Mouse (Mus musculus): ENCODE results near the gene Xirp1. TPM values are rescaled to one million over a fixed set of nuclear protein-coding genes. Genes with fewer than 3 reads are reported as not detected.

Gene Xirp1
- total RNA-seq, 2 experiments from 2014 or later = 0.80 TPM; not detected in 1

DNA sequence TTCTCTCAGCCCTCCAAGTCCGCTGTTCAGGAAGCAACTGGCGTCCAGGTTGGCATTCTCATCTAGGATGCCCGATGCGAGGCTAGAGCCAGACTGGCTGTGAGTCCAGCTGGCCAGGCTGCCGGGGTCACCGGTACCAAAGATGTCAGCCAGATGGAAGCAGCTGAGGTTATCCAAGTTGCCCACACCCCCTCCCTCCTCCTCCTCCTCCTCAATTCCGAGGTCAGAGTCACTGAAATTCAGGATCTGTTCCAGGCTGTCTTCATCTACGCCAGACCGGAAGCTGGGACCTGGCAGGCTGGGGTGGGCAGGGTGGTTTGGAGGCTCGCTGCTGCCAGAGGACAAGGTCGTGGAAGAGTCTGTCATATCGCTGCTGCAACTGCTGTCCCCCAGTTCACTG is 50.8 kb downstream of the Xirp1 start:
- DNase-seq (ENCODE audit: low spot score in 2 of 2) = no peak

DNA sequence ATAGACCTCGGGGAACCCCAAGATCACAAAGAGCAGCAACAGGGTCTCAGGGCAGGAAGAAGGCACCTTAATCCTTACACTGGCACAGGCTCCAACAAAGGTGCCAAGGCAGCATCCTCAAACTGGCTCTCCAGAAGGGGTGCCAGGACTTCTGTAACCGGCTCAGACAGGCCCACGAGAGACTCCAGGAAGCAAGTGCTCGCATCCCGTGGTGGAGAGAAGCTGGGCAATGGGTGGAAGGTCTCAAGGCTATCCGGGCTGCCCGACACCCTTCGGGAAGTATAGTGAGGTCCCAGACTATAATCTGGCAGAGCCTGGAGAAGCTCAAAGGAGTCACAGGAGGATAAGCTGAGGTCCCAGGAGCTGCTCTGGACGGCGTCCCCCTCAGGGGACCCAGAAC is 51.2 kb downstream of the Xirp1 start:
- no peak for DNase-seq (ENCODE audit: low spot score in 2 of 2)

DNA sequence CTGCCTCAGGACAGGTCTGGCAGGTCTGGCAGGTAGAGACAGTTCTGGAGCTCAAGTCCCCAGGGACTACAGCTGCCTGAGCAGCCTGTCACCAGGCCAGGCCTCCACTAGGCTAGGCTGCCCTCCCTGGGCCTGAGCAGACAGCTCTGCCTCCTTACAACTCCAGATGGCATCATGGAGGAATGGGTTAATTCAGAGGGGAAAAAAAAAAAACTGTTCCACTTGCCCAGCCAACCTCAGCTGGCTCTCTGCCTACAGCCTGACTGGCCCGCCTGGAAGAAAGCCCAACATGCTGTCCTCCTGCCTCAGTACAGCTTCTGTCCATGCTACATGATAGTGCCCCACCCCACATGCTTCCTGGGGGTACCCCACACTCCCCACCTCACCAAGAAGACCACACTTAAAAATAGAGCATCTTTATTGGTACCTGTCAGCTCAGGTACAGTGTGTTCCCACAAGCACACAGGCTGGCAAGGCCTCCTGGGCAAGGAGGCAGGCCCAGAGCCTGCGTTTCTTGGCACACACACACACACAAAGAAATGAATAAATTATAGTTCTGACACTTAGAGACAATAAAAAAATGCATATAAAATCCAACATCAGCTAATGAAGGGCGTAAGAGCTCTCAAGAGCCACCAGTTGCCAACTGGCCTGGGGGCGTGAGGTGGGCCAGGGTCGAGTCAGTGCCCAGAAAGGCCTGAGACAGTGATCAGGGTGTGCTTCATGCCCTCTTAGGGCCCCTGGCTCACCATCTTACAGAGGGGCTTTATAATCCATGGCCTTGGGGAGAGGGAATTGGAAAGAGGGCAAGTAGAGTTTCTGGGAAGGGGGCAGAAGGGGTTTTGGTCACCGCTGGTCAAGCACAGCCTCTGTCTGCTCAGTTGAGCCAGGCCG is 52.4 kb downstream of the Xirp1 start:
- no peak for DNase-seq (ENCODE audit: low spot score in 2 of 2)

DNA sequence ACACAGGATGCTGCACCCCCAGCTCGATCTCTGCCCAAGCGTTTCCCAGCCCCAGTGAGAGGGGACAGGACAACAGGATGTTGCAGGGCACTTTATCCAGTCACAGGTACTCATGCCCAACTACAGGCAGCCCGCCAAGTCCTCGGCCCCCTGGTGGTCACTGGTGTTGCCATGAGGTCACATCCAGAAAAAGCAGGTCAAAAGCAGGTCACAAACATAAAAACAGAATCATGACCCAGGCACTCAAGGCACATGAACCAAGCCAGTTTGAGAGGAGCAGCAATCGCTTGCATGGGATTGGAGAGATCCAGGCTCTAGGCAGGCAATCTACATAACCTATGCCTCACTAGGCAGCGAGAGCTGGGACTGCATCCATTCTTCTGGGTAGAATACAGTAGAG is 53.2 kb downstream of the Xirp1 start:
- DNase-seq (ENCODE audit: low spot score in 2 of 2) = peak in 1 of 2 experiments; percentile 60

DNA sequence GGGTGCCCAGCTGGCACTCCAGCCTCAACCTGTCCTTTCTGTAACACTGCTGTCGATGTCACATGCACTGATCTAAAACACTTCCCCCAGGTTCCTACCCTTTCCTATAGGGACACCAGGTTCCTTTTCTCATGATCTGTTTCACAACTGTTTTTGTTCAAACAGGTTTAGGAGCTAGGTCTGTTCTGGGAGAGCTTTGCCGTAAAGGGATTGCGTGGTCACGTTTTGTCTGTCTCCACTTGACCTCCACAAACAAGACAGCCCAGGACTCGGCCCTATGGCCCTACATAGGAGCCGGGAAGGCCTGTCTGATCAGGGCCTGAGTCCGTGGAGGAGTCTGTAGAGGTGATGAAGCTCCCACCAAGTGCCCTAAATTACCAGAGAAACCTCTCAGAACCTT is 53.6 kb downstream of the Xirp1 start:
- DNase-seq (ENCODE audit: low spot score in 2 of 2) = no peak

DNA sequence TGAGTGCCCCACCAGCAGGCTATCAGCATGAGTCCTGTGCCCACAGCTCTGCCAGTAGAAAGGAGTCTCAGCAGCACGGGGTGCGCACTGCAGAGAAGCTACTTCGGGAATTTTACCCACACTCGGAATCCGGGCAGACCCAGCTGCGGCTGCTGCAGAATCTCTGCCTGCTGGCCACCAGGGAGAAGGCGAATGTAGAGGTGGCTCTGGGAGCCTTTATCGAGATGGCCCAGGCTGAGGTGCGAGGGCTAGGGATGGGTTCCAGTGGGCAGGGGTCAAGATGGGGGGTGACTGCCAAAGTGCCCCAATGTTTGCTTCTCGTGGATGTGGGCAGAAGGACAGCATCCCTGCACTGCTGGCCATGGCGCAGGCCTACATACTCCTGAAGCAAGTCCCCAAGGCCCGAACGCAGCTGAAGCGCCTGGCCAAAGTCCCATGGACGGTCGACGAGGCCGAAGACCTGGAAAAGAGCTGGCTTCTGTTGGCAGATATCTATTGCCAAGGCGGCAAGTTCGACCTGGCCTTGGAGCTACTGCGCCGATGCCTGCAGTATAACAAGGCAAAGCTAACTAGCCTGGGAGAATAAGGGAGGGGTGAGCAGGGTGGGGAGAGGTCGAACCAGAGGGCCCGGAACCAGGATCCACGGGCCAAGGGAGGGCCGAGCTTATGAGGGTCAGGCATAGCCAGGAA is 57.0 kb downstream of the Xirp1 start:
- no peak for DNase-seq (ENCODE audit: low spot score in 2 of 2)

DNA sequence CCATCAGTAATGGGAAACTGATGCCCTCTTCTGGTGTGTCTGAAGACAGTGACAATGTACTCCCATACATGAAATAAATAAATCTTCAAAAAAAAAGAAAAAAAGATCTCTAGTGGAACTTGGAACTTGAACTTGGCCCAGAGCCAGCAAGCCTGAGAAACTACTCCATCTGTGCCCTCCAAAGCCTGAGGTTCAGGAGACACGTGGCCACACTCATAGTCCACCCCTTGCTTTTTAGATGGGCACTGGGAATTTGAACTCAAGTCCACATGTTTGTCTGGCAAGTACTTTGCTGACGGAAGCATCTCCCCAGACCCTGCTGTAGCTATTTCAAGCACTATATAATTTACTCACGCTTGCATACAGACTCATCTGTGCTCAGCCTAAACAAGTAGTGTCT is 58.2 kb downstream of the Xirp1 start:
- no peak for DNase-seq (ENCODE audit: low spot score in 2 of 2)

DNA sequence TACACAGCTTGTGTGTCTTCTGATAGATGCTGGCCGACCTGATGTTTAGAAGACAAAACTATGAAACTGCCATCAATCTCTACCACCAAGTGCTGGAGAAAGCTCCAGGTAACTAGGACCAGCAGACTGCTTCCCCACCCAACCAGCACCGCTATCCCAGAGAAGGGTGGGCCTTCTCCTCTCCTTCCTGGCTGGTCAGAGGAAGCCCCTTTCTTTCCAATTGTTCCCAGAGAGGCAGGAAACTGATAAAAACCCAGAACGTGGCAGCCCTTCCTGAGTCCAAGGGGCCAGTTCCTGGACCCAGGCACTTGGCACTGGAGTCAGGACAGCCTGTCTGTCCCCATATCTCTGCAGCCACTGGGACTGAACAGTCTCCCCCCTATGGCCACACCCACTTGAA is 59.2 kb downstream of the Xirp1 start:
- DNase-seq (ENCODE audit: low spot score in 2 of 2) = no peak

Other genes with a start within 250 kb of the Xirp1 start
- gene Scn11a, start 198.1 kb downstream of the Xirp1 start, total RNA-seq (2021) = not detected
- 10 to 100 TPM; 46.5 to 52.9 TPM for gene Wdr48, start 128.7 kb downstream of the Xirp1 start, total RNA-seq (2021)
- 10 to 100 TPM; 20.7 to 23.0 TPM for gene Gorasp1, start 86.0 kb downstream of the Xirp1 start, total RNA-seq (2021)
- gene Ttc21a, start 86.0 kb downstream of the Xirp1 start, total RNA-seq (2021) = under 1 TPM in 1 of 2 experiments, not detected in 1; 0.43 TPM
- 10 to 100 TPM; 13.8 to 19.3 TPM for gene Csrnp1, start 38.9 kb downstream of the Xirp1 start, total RNA-seq (2021)
- gene Cx3cr1, start 46.3 kb upstream of the Xirp1 start, total RNA-seq (2021) = 1 to 10 TPM; 2.8 to 3.4 TPM
- not detected for gene Ccr8, start 68.5 kb upstream of the Xirp1 start, total RNA-seq (2021)
- gene Slc25a38, start 86.8 kb upstream of the Xirp1 start, total RNA-seq (2021) = 10 to 100 TPM; 27.3 to 30.0 TPM
- 100 to 1,000 TPM; 726 to 738 TPM for gene Rpsa, start 104.1 kb upstream of the Xirp1 start, total RNA-seq (2021)
- gene Mobp, start 126.1 kb upstream of the Xirp1 start, total RNA-seq (2021) = not detected

Measured in adrenal gland, adult 18-20 months (tissue).